In the genomic region with DNA sequence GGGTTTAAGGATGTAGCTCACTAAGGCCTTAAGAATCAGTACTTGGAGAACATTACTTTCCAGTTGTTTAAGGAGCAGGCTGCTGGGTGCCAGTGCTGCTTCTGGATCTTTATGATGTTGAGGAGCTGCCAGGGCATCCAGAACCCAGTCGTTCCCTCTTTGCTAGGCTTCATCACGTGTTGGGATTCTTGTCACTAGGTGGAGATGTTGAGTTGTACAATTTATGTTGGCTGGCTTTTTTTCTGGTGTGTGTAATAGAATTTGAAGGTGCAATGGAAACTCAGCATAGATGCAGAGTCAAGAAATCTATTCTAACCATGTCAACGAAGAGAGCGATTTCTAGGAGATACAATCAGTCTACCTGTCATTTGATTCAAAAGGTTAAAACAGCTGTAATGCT, we compare ENCODE assay signal across 12 mouse cellular contexts.
DNase-seq lines count a peak whose midpoint lies in the region; ATAC-seq and TF ChIP-seq lines count a peak whose summit lies in the region.
"Had no signal": no experiment of that assay in that cellular context is flagged by ENCODE, and none has a peak within 500 bp of the region (broad histone marks: within the 10 kb centered on the region; RNA-seq: fewer than 3 reads in every experiment).

No protein-coding gene starts in this region.

- no peak overlapping the region for H3K4me3 ChIP-seq in forebrain, postnatal 0 days (ENCODE audit: low read depth, low read length)
- H3K4me3 ChIP-seq in forebrain, embryonic 13.5 days: no peak overlapping the region
- H3K4me3 ChIP-seq in liver, postnatal 0 days (ENCODE audit: low read depth, low read length): no peak overlapping the region
- no peak overlapping the region for H3K4me3 ChIP-seq in liver, embryonic 12.5 days
- H3K4me3 ChIP-seq in embryonic facial prominence, embryonic 14.5 days (ENCODE audit: low read depth, low read length): no peak overlapping the region
- no peak overlapping the region for H3K4me3 ChIP-seq in hindbrain, embryonic 13.5 days
- H3K4me3 ChIP-seq: heart, embryonic 15.5 days; liver, embryonic 15.5 days had no signal

- H3K9me3 ChIP-seq in forebrain, postnatal 0 days (ENCODE audit: low read length): no peaks in the 10 kb centered on the region
- H3K9me3 ChIP-seq in forebrain, embryonic 13.5 days (replicated peaks): no peaks in the 10 kb centered on the region
- no peaks in the 10 kb centered on the region for H3K9me3 ChIP-seq in liver, postnatal 0 days (ENCODE audit: low read length)
- no peaks in the 10 kb centered on the region for H3K9me3 ChIP-seq in liver, embryonic 12.5 days (replicated peaks)
- no peaks in the 10 kb centered on the region for H3K9me3 ChIP-seq in embryonic facial prominence, embryonic 14.5 days (ENCODE audit: control insufficient read depth, low read length)
- H3K9me3 ChIP-seq in hindbrain, embryonic 13.5 days: no peaks in the 10 kb centered on the region
- H3K9me3 ChIP-seq: heart, embryonic 15.5 days; liver, embryonic 15.5 days had no signal

- no peak overlapping the region for H3K9ac ChIP-seq in forebrain, postnatal 0 days
- no peak overlapping the region for H3K9ac ChIP-seq in forebrain, embryonic 13.5 days
- no peak overlapping the region for H3K9ac ChIP-seq in liver, postnatal 0 days (replicated peaks)
- H3K9ac ChIP-seq in liver, embryonic 12.5 days: no peak overlapping the region
- H3K9ac ChIP-seq in embryonic facial prominence, embryonic 14.5 days (ENCODE audit: low read depth, low read length): no peak overlapping the region
- no peak overlapping the region for H3K9ac ChIP-seq in hindbrain, embryonic 13.5 days
- H3K9ac ChIP-seq: heart, embryonic 15.5 days; liver, embryonic 15.5 days had no signal

- H3K4me2 ChIP-seq in forebrain, postnatal 0 days (ENCODE audit: low read depth): no peak overlapping the region
- no peak overlapping the region for H3K4me2 ChIP-seq in forebrain, embryonic 13.5 days
- no peak overlapping the region for H3K4me2 ChIP-seq in liver, postnatal 0 days (ENCODE audit: low read depth, low read length)
- no peak overlapping the region for H3K4me2 ChIP-seq in liver, embryonic 12.5 days
- H3K4me2 ChIP-seq in embryonic facial prominence, embryonic 14.5 days (ENCODE audit: low read depth, low read length): no peak overlapping the region
- no peak overlapping the region for H3K4me2 ChIP-seq in hindbrain, embryonic 13.5 days
- H3K4me2 ChIP-seq: heart, embryonic 15.5 days; liver, embryonic 15.5 days had no signal

- H3K36me3 ChIP-seq in forebrain, postnatal 0 days (ENCODE audit: insufficient read depth): no peaks in the 10 kb centered on the region
- H3K36me3 ChIP-seq in forebrain, embryonic 13.5 days (ENCODE audit: poor library complexity, severe bottlenecking): no peaks in the 10 kb centered on the region
- H3K36me3 ChIP-seq in liver, postnatal 0 days (replicated peaks; ENCODE audit: insufficient read depth, low read length): no peaks in the 10 kb centered on the region
- H3K36me3 ChIP-seq in liver, embryonic 12.5 days: no peaks in the 10 kb centered on the region
- no peaks in the 10 kb centered on the region for H3K36me3 ChIP-seq in embryonic facial prominence, embryonic 14.5 days (ENCODE audit: control insufficient read depth, insufficient read depth, low read length)
- H3K36me3 ChIP-seq in hindbrain, embryonic 13.5 days: no peaks in the 10 kb centered on the region
- H3K36me3 ChIP-seq: heart, embryonic 15.5 days; liver, embryonic 15.5 days had no signal

- peak; percentile 43 for DNase-seq in forebrain, postnatal 0 days
- no peak for DNase-seq in liver, postnatal 0 days
- peak; percentile 14 for DNase-seq in embryonic facial prominence, embryonic 14.5 days (ENCODE audit: low spot score)
- DNase-seq in spleen, postnatal 10 days (ENCODE audit: low spot score in 2 of 2): no peak
- no peak for DNase-seq in thymus, adult 18-20 months
- DNase-seq: cerebellum, adult 2 months; right cerebral cortex, postnatal 25 days had no signal

- H3K27ac ChIP-seq in forebrain, postnatal 0 days (ENCODE audit: low read depth, low read length): no peak overlapping the region
- H3K27ac ChIP-seq in forebrain, embryonic 13.5 days: no peak overlapping the region
- no peak overlapping the region for H3K27ac ChIP-seq in liver, postnatal 0 days (ENCODE audit: low read depth)
- no peak overlapping the region for H3K27ac ChIP-seq in liver, embryonic 12.5 days
- no peak overlapping the region for H3K27ac ChIP-seq in embryonic facial prominence, embryonic 14.5 days (replicated peaks; ENCODE audit: low read depth, low read length)
- no peak overlapping the region for H3K27ac ChIP-seq in hindbrain, embryonic 13.5 days
- H3K27ac ChIP-seq: heart, embryonic 15.5 days; liver, embryonic 15.5 days had no signal

- H3K4me1 ChIP-seq in forebrain, postnatal 0 days (ENCODE audit: insufficient read depth): no peaks in the 10 kb centered on the region
- H3K4me1 ChIP-seq in forebrain, embryonic 13.5 days: peaks cover 5% of the 10 kb centered on the region; the same call in 1 of the 2 replicates
- H3K4me1 ChIP-seq in liver, postnatal 0 days (ENCODE audit: insufficient read depth): no peaks in the 10 kb centered on the region
- H3K4me1 ChIP-seq in liver, embryonic 12.5 days: no peaks in the 10 kb centered on the region
- H3K4me1 ChIP-seq in embryonic facial prominence, embryonic 14.5 days (ENCODE audit: control insufficient read depth, insufficient read depth, low read length): no peaks in the 10 kb centered on the region
- H3K4me1 ChIP-seq in hindbrain, embryonic 13.5 days (replicated peaks): peaks cover 5% of the 10 kb centered on the region
- H3K4me1 ChIP-seq: heart, embryonic 15.5 days; liver, embryonic 15.5 days had no signal

- 51% methylated on average over 4 of the region's 4 CpGs for WGBS in forebrain, postnatal 0 days
- 53% methylated on average over 4 of the region's 4 CpGs for WGBS in forebrain, embryonic 13.5 days
- 38% methylated on average over 4 of the region's 4 CpGs for WGBS in liver, postnatal 0 days (ENCODE audit: insufficient replicate concordance)
- WGBS in liver, embryonic 12.5 days (ENCODE audit: insufficient replicate concordance): 40% methylated on average over 4 of the region's 4 CpGs
- 47% methylated on average over 4 of the region's 4 CpGs for WGBS in embryonic facial prominence, embryonic 14.5 days
- 48% methylated on average over 4 of the region's 4 CpGs for WGBS in hindbrain, embryonic 13.5 days

- TF ChIP-seq EP300 in liver, postnatal 0 days (IDR thresholded peaks at IDR 0.05; ENCODE audit: low read depth): no peak

- TF ChIP-seq CTCF in forebrain, postnatal 0 days (IDR thresholded peaks at IDR 0.05; ENCODE audit: low read depth): peak; percentile 54
- TF ChIP-seq CTCF in liver, postnatal 0 days (IDR thresholded peaks at IDR 0.05; ENCODE audit: low read depth): peak; percentile 42

- no peak for ATAC-seq in forebrain, postnatal 0 days
- ATAC-seq in forebrain, embryonic 13.5 days: no peak
- no peak for ATAC-seq in liver, postnatal 0 days
- no peak for ATAC-seq in liver, embryonic 12.5 days
- ATAC-seq in embryonic facial prominence, embryonic 14.5 days (ENCODE audit: low read depth): no peak
- no peak for ATAC-seq in hindbrain, embryonic 13.5 days (ENCODE audit: low FRiP score)

- H3K27me3 ChIP-seq in forebrain, postnatal 0 days (ENCODE audit: insufficient read depth, low read length): no peaks in the 10 kb centered on the region
- H3K27me3 ChIP-seq in forebrain, embryonic 13.5 days: no peaks in the 10 kb centered on the region
- no peaks in the 10 kb centered on the region for H3K27me3 ChIP-seq in liver, postnatal 0 days (ENCODE audit: insufficient read depth, low read length)
- no peaks in the 10 kb centered on the region for H3K27me3 ChIP-seq in liver, embryonic 12.5 days (replicated peaks)
- no peaks in the 10 kb centered on the region for H3K27me3 ChIP-seq in embryonic facial prominence, embryonic 14.5 days (replicated peaks; ENCODE audit: control insufficient read depth, insufficient read depth, low read length)
- H3K27me3 ChIP-seq in hindbrain, embryonic 13.5 days: no peaks in the 10 kb centered on the region
- H3K27me3 ChIP-seq: heart, embryonic 15.5 days; liver, embryonic 15.5 days had no signal

Comparison
In these comparisons a context has a peak if more than half of its experiments do, and no peak if none do; other contexts are left out.
1. DNase-seq: peak in forebrain, postnatal 0 days (single experiment) and embryonic facial prominence, embryonic 14.5 days (single experiment); none in liver, postnatal 0 days (single experiment), spleen, postnatal 10 days (0 of 2) and thymus, adult 18-20 months (0 of 2).